Mouse (Mus musculus): ENCODE measurements at regions not wholly inside any gene's neighbourhood (a gene's known extent, or its start where the extent isn't known, plus 50 kb on each side); places are given as distances from the start of the nearest gene placed in this dataset.

GRCm38 (mm10) chr14:24875156-24875545, 388.2 kb downstream of the Rps24 start:
- Histone ChIP-seq H3K9me3 (replicated peaks; ENCODE audit: control insufficient read depth, low read length) (no peaks in the 10 kb centered on the region), H3K4me3 (ENCODE audit: low read depth, low read length) (no peak overlapping the region), H3K4me1 (ENCODE audit: control insufficient read depth, low read depth, low read length) (no peaks in the 10 kb centered on the region), H3K36me3 (ENCODE audit: control insufficient read depth, insufficient read depth) (no peaks in the 10 kb centered on the region), H3K27ac (ENCODE audit: low read length) (no peak overlapping the region), H3K4me2 (ENCODE audit: low read depth, low read length) (no peak overlapping the region), H3K27me3 (ENCODE audit: control insufficient read depth, insufficient read depth, low read depth, low read length) (no peaks in the 10 kb centered on the region), H3K9ac (ENCODE audit: low read depth, low read length) (no peak overlapping the region)
- WGBS (ENCODE audit: insufficient replicate concordance), result 66% methylated on average over 8 of the region's 8 CpGs
- no peak for ATAC-seq (ENCODE audit: low read depth)

GRCm38 (mm10) chr14:24875934-24876333, 389.0 kb downstream of the Rps24 start:
- no peak for ATAC-seq (ENCODE audit: low read depth)
- Histone ChIP-seq H3K27me3 (ENCODE audit: control insufficient read depth, insufficient read depth, low read depth, low read length) (no peaks in the 10 kb centered on the region), H3K4me3 (ENCODE audit: low read depth, low read length) (no peak overlapping the region), H3K27ac (ENCODE audit: low read length) (no peak overlapping the region), H3K36me3 (ENCODE audit: control insufficient read depth, insufficient read depth) (no peaks in the 10 kb centered on the region), H3K9me3 (replicated peaks; ENCODE audit: control insufficient read depth, low read length) (no peaks in the 10 kb centered on the region), H3K9ac (ENCODE audit: low read depth, low read length) (no peak overlapping the region), H3K4me2 (ENCODE audit: low read depth, low read length) (no peak overlapping the region), H3K4me1 (ENCODE audit: control insufficient read depth, low read depth, low read length) (no peaks in the 10 kb centered on the region)
- 61% methylated on average over 6 of the region's 6 CpGs for WGBS (ENCODE audit: insufficient replicate concordance)

GRCm38 (mm10) chr14:24876508-24876907, 389.6 kb downstream of the Rps24 start:
- no peaks in the 10 kb centered on the region for H3K4me1 ChIP-seq (ENCODE audit: control insufficient read depth, low read depth, low read length)
- no peaks in the 10 kb centered on the region for H3K27me3 ChIP-seq (ENCODE audit: control insufficient read depth, insufficient read depth, low read depth, low read length)
- no peak overlapping the region for H3K4me2 ChIP-seq (ENCODE audit: low read depth, low read length)
- H3K27ac ChIP-seq (ENCODE audit: low read length), result no peak overlapping the region
- H3K9me3 ChIP-seq (replicated peaks; ENCODE audit: control insufficient read depth, low read length), result no peaks in the 10 kb centered on the region
- ATAC-seq (ENCODE audit: low read depth), result no peak
- no peak overlapping the region for H3K9ac ChIP-seq (ENCODE audit: low read depth, low read length)
- H3K4me3 ChIP-seq (ENCODE audit: low read depth, low read length), result no peak overlapping the region
- H3K36me3 ChIP-seq (ENCODE audit: control insufficient read depth, insufficient read depth), result no peaks in the 10 kb centered on the region
- 74% methylated on average over 5 of the region's 5 CpGs for WGBS (ENCODE audit: insufficient replicate concordance)

GRCm38 (mm10) chr14:24877853-24878252, 390.9 kb downstream of the Rps24 start:
- Histone ChIP-seq H3K9me3 (replicated peaks; ENCODE audit: control insufficient read depth, low read length) (no peaks in the 10 kb centered on the region), H3K27me3 (ENCODE audit: control insufficient read depth, insufficient read depth, low read depth, low read length) (no peaks in the 10 kb centered on the region), H3K4me2 (ENCODE audit: low read depth, low read length) (no peak overlapping the region), H3K9ac (ENCODE audit: low read depth, low read length) (no peak overlapping the region), H3K4me3 (ENCODE audit: low read depth, low read length) (no peak overlapping the region), H3K36me3 (ENCODE audit: control insufficient read depth, insufficient read depth) (no peaks in the 10 kb centered on the region), H3K27ac (ENCODE audit: low read length) (no peak overlapping the region), H3K4me1 (ENCODE audit: control insufficient read depth, low read depth, low read length) (no peaks in the 10 kb centered on the region)
- WGBS (ENCODE audit: insufficient replicate concordance), result 61% methylated on average over 3 of the region's 3 CpGs
- ATAC-seq (ENCODE audit: low read depth), result no peak

DNA sequence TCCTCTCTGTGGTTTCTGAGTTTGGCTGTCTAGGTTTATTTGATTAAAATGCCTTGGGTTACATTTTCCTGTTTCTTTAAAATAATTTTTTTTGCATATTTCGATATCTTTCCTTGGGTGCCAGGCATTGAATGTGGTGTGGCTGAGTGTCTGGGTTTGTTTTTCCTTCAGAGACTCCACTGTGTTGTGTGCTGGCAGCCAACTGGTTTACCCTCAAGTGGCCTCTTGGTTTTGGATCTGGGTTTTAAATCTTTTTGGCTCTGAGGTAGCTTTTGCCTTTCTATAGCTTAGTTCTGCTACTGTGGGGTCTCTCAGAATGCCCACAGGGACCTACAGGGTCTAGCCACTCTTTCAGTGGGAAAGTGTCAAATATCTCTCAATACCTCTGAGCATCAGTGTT, 399.2 kb downstream of the Rps24 start:
- no peak for ATAC-seq (ENCODE audit: low read depth)

GRCm38 (mm10) chr14:24886896-24887421, 400.0 kb downstream of the Rps24 start:
- Histone ChIP-seq H3K9ac (ENCODE audit: low read depth, low read length) (no peak overlapping the region), H3K9me3 (replicated peaks; ENCODE audit: control insufficient read depth, low read length) (no peaks in the 10 kb centered on the region), H3K4me3 (ENCODE audit: low read depth, low read length) (no peak overlapping the region), H3K36me3 (ENCODE audit: control insufficient read depth, insufficient read depth) (no peaks in the 10 kb centered on the region), H3K27me3 (ENCODE audit: control insufficient read depth, insufficient read depth, low read depth, low read length) (no peaks in the 10 kb centered on the region), H3K4me1 (ENCODE audit: control insufficient read depth, low read depth, low read length) (no peaks in the 10 kb centered on the region), H3K27ac (ENCODE audit: low read length) (no peak overlapping the region), H3K4me2 (ENCODE audit: low read depth, low read length) (no peak overlapping the region)
- ATAC-seq (ENCODE audit: low read depth), result no peak
- WGBS (ENCODE audit: insufficient replicate concordance), result 61% methylated on average over 8 of the region's 8 CpGs

More for the DNA sequence above, 399.2 kb downstream of the Rps24 start:
- no peaks in the 10 kb centered on the region for H3K27me3 ChIP-seq (ENCODE audit: control insufficient read depth, insufficient read depth, low read depth, low read length)
- H3K4me1 ChIP-seq (ENCODE audit: control insufficient read depth, low read depth, low read length), result no peaks in the 10 kb centered on the region
- H3K4me2 ChIP-seq (ENCODE audit: low read depth, low read length), result no peak overlapping the region
- no peak overlapping the region for H3K27ac ChIP-seq (ENCODE audit: low read length)
- no peaks in the 10 kb centered on the region for H3K9me3 ChIP-seq (replicated peaks; ENCODE audit: control insufficient read depth, low read length)
- H3K36me3 ChIP-seq (ENCODE audit: control insufficient read depth, insufficient read depth), result no peaks in the 10 kb centered on the region
- H3K9ac ChIP-seq (ENCODE audit: low read depth, low read length), result no peak overlapping the region
- no peak overlapping the region for H3K4me3 ChIP-seq (ENCODE audit: low read depth, low read length)
- 45% methylated on average over 1 of the region's 1 CpGs for WGBS (ENCODE audit: insufficient replicate concordance)

DNA sequence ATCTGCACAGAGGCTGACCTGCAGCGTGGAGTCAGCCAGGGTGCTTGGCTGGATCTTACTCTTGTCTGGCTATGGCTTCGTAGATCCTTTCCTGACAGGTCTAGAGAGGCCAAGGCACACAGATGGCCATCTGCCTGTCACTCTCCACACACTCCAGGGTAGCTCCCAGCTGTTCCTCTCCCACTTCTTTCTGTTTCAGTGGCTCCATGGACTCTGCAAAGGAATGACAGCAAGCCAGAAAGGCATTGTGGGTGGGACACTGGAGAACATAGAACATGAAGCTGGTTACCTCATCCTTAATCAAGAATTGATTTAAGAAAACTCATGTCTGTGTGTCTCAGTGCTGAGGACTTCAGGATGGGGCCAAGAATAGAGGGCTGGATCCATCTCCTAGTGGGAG, 403.9 kb downstream of the Rps24 start:
- Histone ChIP-seq H3K9me3 (replicated peaks; ENCODE audit: control insufficient read depth, low read length) (no peaks in the 10 kb centered on the region), H3K36me3 (ENCODE audit: control insufficient read depth, insufficient read depth) (no peaks in the 10 kb centered on the region), H3K27me3 (ENCODE audit: control insufficient read depth, insufficient read depth, low read depth, low read length) (no peaks in the 10 kb centered on the region), H3K9ac (ENCODE audit: low read depth, low read length) (no peak overlapping the region), H3K4me3 (ENCODE audit: low read depth, low read length) (no peak overlapping the region), H3K4me2 (ENCODE audit: low read depth, low read length) (no peak overlapping the region), H3K4me1 (ENCODE audit: control insufficient read depth, low read depth, low read length) (no peaks in the 10 kb centered on the region), H3K27ac (ENCODE audit: low read length) (no peak overlapping the region)
- ATAC-seq (ENCODE audit: low read depth), result no peak
- WGBS (ENCODE audit: insufficient replicate concordance), result 62% methylated on average over 2 of the region's 2 CpGs

- WGBS (ENCODE audit: insufficient replicate concordance), result 22% methylated on average over 1 of the region's 1 CpGs
- H3K36me3 ChIP-seq (ENCODE audit: control insufficient read depth, insufficient read depth), result no peaks in the 10 kb centered on the region
- H3K4me2 ChIP-seq (ENCODE audit: low read depth, low read length), result no peak overlapping the region
- ATAC-seq (ENCODE audit: low read depth), result no peak
- H3K4me1 ChIP-seq (ENCODE audit: control insufficient read depth, low read depth, low read length), result no peaks in the 10 kb centered on the region
- H3K9me3 ChIP-seq (replicated peaks; ENCODE audit: control insufficient read depth, low read length), result no peaks in the 10 kb centered on the region
- H3K4me3 ChIP-seq (ENCODE audit: low read depth, low read length), result no peak overlapping the region
- no peaks in the 10 kb centered on the region for H3K27me3 ChIP-seq (ENCODE audit: control insufficient read depth, insufficient read depth, low read depth, low read length)
- H3K27ac ChIP-seq (ENCODE audit: low read length), result no peak overlapping the region
- no peak overlapping the region for H3K9ac ChIP-seq (ENCODE audit: low read depth, low read length)
These were observed 408.3 kb downstream of the Rps24 start for GRCm38 (mm10) chr14:24895196-24895595.

- Histone ChIP-seq H3K9me3 (replicated peaks; ENCODE audit: control insufficient read depth, low read length) (no peaks in the 10 kb centered on the region), H3K27me3 (ENCODE audit: control insufficient read depth, insufficient read depth, low read depth, low read length) (no peaks in the 10 kb centered on the region), H3K27ac (ENCODE audit: low read length) (no peak overlapping the region), H3K4me1 (ENCODE audit: control insufficient read depth, low read depth, low read length) (no peaks in the 10 kb centered on the region), H3K36me3 (ENCODE audit: control insufficient read depth, insufficient read depth) (no peaks in the 10 kb centered on the region), H3K4me2 (ENCODE audit: low read depth, low read length) (no peak overlapping the region), H3K9ac (ENCODE audit: low read depth, low read length) (no peak overlapping the region), H3K4me3 (ENCODE audit: low read depth, low read length) (no peak overlapping the region)
- 64% methylated on average over 5 of the region's 5 CpGs for WGBS (ENCODE audit: insufficient replicate concordance)
- no peak for ATAC-seq (ENCODE audit: low read depth)
These were observed 409.8 kb downstream of the Rps24 start for GRCm38 (mm10) chr14:24896681-24897080.
